Mouse (Mus musculus) heart, embryonic 13.5 days (tissue): ENCODE results near the gene Elmo3. TPM values are rescaled to one million over a fixed set of nuclear protein-coding genes. Genes with fewer than 3 reads are reported as not detected.

Experiments used
- microRNA counts: library from miRNA; unstranded; fragments of <30 nt; microRNA quantifications from one replicate; lab custom pipeline; 2016
- microRNA-seq: library from miRNA; unstranded; fragments of <30 nt; microRNA quantifications from one replicate; pipeline ENCODE4, GENCODE M21; 2016
- polyA plus RNA-seq: library from polyadenylated mRNA; unstranded; fragments of >200 nt; fragmentation: Nextera tagmentation; extraction: Ambion mirVana; gene quantifications from 2 replicates; pipeline ENCODE4 v1.2.1, GENCODE M21; 2015

Gene Elmo3
- polyA plus RNA-seq, 1 experiment from 2014 or later, result 2.6 TPM

MicroRNAs within 50 kb of the gene (microRNA counts, 519-probe panel; counts per million panel counts)
- microRNA mmu-miR-328 (lab: Ali Mortazavi, UCI), result 3,480 counts per million, percentile 70 among the panel's probes with 10 or more counts

Small RNA genes lying within 50 kb of the gene (microRNA-seq; reads per million reads assigned to microRNA genes)
- gene Gm27320 (not detected), gene Mir328 (295 reads per million, percentile 68 among the genes with 10 or more reads in this experiment)

Other genes with a start within 250 kb of the Elmo3 start
- not detected in 2 replicates for gene Ces3b, start 221.8 kb upstream of the Elmo3 start, polyA plus RNA-seq
- not detected in 2 replicates for gene Ces4a, start 173.8 kb upstream of the Elmo3 start, polyA plus RNA-seq
- 39.4 and 43.0 TPM in 2 replicates for gene Cbfb, start 134.9 kb upstream of the Elmo3 start, polyA plus RNA-seq
- gene D230025D16Rik, start 80.5 kb upstream of the Elmo3 start, polyA plus RNA-seq, result 17.3 and 18.2 TPM in 2 replicates
- gene B3gnt9, start 50.4 kb upstream of the Elmo3 start, polyA plus RNA-seq, result 11.8 and 14.5 TPM in 2 replicates
- 18.3 and 18.8 TPM in 2 replicates for gene Tradd, start 41.0 kb upstream of the Elmo3 start, polyA plus RNA-seq
- gene Fbxl8, start 41.0 kb upstream of the Elmo3 start, polyA plus RNA-seq, result 3.2 and 3.3 TPM in 2 replicates
- 0.15 TPM in 1 of 2 replicates, not detected in the other for gene Hsf4, start 35.8 kb upstream of the Elmo3 start, polyA plus RNA-seq
- gene Nol3, start 29.5 kb upstream of the Elmo3 start, polyA plus RNA-seq, result 2.5 and 2.7 TPM in 2 replicates
- 6.0 and 6.5 TPM in 2 replicates for gene 4931428F04Rik, start 15.7 kb upstream of the Elmo3 start, polyA plus RNA-seq
- gene Exoc3l, start 9.5 kb upstream of the Elmo3 start, polyA plus RNA-seq, result 15.5 and 15.9 TPM in 2 replicates
- gene E2f4, start 7.9 kb upstream of the Elmo3 start, polyA plus RNA-seq, result 58.7 and 59.3 TPM in 2 replicates
- gene Lrrc29, start 20.7 kb downstream of the Elmo3 start, polyA plus RNA-seq, result 0.96 and 1.2 TPM in 2 replicates
- gene Tmem208, start 20.8 kb downstream of the Elmo3 start, polyA plus RNA-seq, result 75.9 and 92.9 TPM in 2 replicates
- gene Fhod1, start 42.4 kb downstream of the Elmo3 start, polyA plus RNA-seq, result 1.9 and 2.0 TPM in 2 replicates
- gene Slc9a5, start 43.2 kb downstream of the Elmo3 start, polyA plus RNA-seq, result 1.3 and 1.4 TPM in 2 replicates
- 0.23 and 0.42 TPM in 2 replicates for gene Plekhg4, start 67.7 kb downstream of the Elmo3 start, polyA plus RNA-seq
- gene Kctd19, start 107.9 kb downstream of the Elmo3 start, polyA plus RNA-seq, result not detected in 2 replicates
- 0.08 and 0.28 TPM in 2 replicates for gene Lrrc36, start 108.0 kb downstream of the Elmo3 start, polyA plus RNA-seq
- gene Tppp3, start 165.9 kb downstream of the Elmo3 start, polyA plus RNA-seq, result 12.3 TPM in 2 replicates
- 21.8 and 22.3 TPM in 2 replicates for gene Zdhhc1, start 191.3 kb downstream of the Elmo3 start, polyA plus RNA-seq
- 1.2 and 1.5 TPM in 2 replicates for gene Hsd11b2, start 213.2 kb downstream of the Elmo3 start, polyA plus RNA-seq